Mouse (Mus musculus) thymus, postnatal 36 days (tissue): ENCODE results near the gene 4430402I18Rik.
A peak's percentile ranks its signal among the peaks of the same experiment; 100 is the strongest.

Source experiments
- DNase-seq, 2 experiments: peaks; one replicate each; pipeline ENCODE4 v3.0.0; 2022; ENCODE audit warnings: mixed read lengths in 2 of 2

The 4430402I18Rik gene

GRCm38 (mm10) chr19:28964552-28964903 lies 3.1 kb downstream of the 4430402I18Rik start:
- DNase-seq: no peak

GRCm38 (mm10) chr19:28963842-28964551 lies 3.6 kb downstream of the 4430402I18Rik start, which contains the start of gene Plpp6:
Gene Plpp6, plus strand, starts transcription at chr19:28963953.
- DNase-seq: peak; percentile 86 to 88

GRCm38 (mm10) chr19:28963513-28963841 lies 4.1 kb downstream of the 4430402I18Rik start:
- no peak for DNase-seq

GRCm38 (mm10) chr19:28963113-28963512 lies 4.5 kb downstream of the 4430402I18Rik start:
- DNase-seq: no peak

- DNase-seq: no peak
Measured at GRCm38 (mm10) chr19:28951251-28951650, 16.3 kb downstream of the 4430402I18Rik start.

- DNase-seq: no peak
Measured at GRCm38 (mm10) chr19:28947311-28947710, 20.3 kb downstream of the 4430402I18Rik start.

- DNase-seq: no peak
Measured at GRCm38 (mm10) chr19:28946782-28947181, 20.8 kb downstream of the 4430402I18Rik start.

GRCm38 (mm10) chr19:28941271-28941670 lies 26.3 kb downstream of the 4430402I18Rik start:
- no peak for DNase-seq

GRCm38 (mm10) chr19:28940135-28940874 lies 27.3 kb downstream of the 4430402I18Rik start:
- DNase-seq: no peak

GRCm38 (mm10) chr19:28934897-28935296 lies 32.7 kb downstream of the 4430402I18Rik start:
- no peak for DNase-seq

GRCm38 (mm10) chr19:28929034-28929433 lies 38.6 kb downstream of the 4430402I18Rik start:
- no peak for DNase-seq

- no peak for DNase-seq
Measured at GRCm38 (mm10) chr19:28927396-28927795, 40.2 kb downstream of the 4430402I18Rik start.

GRCm38 (mm10) chr19:28926366-28926765 lies 41.2 kb downstream of the 4430402I18Rik start:
- no peak for DNase-seq

- no peak for DNase-seq
Measured at GRCm38 (mm10) chr19:28917839-28918238, 49.8 kb downstream of the 4430402I18Rik start.

GRCm38 (mm10) chr19:28916492-28916891 lies 51.1 kb downstream of the 4430402I18Rik start:
- DNase-seq: no peak

- no peak for DNase-seq
Measured at GRCm38 (mm10) chr19:28915602-28916250, 51.9 kb downstream of the 4430402I18Rik start.

- no peak for DNase-seq
Measured at GRCm38 (mm10) chr19:28914598-28914997, 53.0 kb downstream of the 4430402I18Rik start.

- no peak for DNase-seq
Measured at GRCm38 (mm10) chr19:28908693-28909092, 58.9 kb downstream of the 4430402I18Rik start.

GRCm38 (mm10) chr19:28908186-28908585 lies 59.4 kb downstream of the 4430402I18Rik start:
- no peak for DNase-seq

GRCm38 (mm10) chr19:28903536-28904119 lies 64.0 kb downstream of the 4430402I18Rik start:
- no peak for DNase-seq

GRCm38 (mm10) chr19:28902806-28903205 lies 64.8 kb downstream of the 4430402I18Rik start:
- DNase-seq: no peak

- DNase-seq: no peak
Measured at GRCm38 (mm10) chr19:28902111-28902510, 65.5 kb downstream of the 4430402I18Rik start.

GRCm38 (mm10) chr19:28900771-28901170 lies 66.8 kb downstream of the 4430402I18Rik start:
- DNase-seq: no peak
